Mouse (Mus musculus) megakaryocyte, embryonic 14.5 days (primary cell): Measurements from ENCODE around the gene Mug1.
"Not testable (repeated sequence)": the region's sequence is repeated elsewhere in the genome, so short reads cannot be mapped to it uniquely, and the experiment has no call there.

ENCODE experiments used
- FLI1 ChIP-seq: IDR thresholded peaks from 2 replicates; pipeline ENCODE4 v1.6.1; 2012; ENCODE audit warnings: low read length, inconsistent platforms, mixed read lengths
- GATA1 ChIP-seq: IDR thresholded peaks from 3 replicates; pipeline ENCODE4 v1.6.1; 2012; ENCODE audit warnings: mixed read lengths, low read length, inconsistent platforms, borderline replicate concordance

GRCm38 (mm10) chr6:121838271-121838670 is at the start of gene Mug1:
- TF ChIP-seq GATA1, FLI1: not testable (repeated sequence)
